Mouse (Mus musculus): ENCODE results near the gene Mill2. TPM values are rescaled to one million over a fixed set of nuclear protein-coding genes. Genes with fewer than 3 reads are reported as not detected.

Mill2 gene
- polyA plus RNA-seq, 1 experiment: 2.0 TPM

GRCm38 (mm10) chr7:18883991-18884744 lies 44.4 kb downstream of the Mill2 start:
- 63% methylated on average over 9 of the region's 9 CpGs for WGBS
- Histone ChIP-seq H3K4me3 (replicated peaks; ENCODE audit: insufficient read depth, low read depth, low read length) (no peak overlapping the region), H3K27ac (ENCODE audit: insufficient read depth, low read length) (no peak overlapping the region), H3K27me3 (ENCODE audit: control insufficient read depth, insufficient read depth, low read length) (no peaks in the 10 kb centered on the region), H3K4me1 (ENCODE audit: control insufficient read depth, insufficient read depth, low read length) (no peaks in the 10 kb centered on the region)
- no peak for DNase-seq
- no peak for TF ChIP-seq POLR2A (IDR thresholded peaks at IDR 0.05; ENCODE audit: borderline replicate concordance, insufficient read depth, low read length)
- TF ChIP-seq CTCF (IDR thresholded peaks at IDR 0.05; ENCODE audit: borderline replicate concordance, insufficient read depth, low read depth, low read length): no peak

- no peak overlapping the region for H3K27ac ChIP-seq (ENCODE audit: insufficient read depth, low read length)
- 59% methylated on average over 13 of the region's 13 CpGs for WGBS
Measured at GRCm38 (mm10) chr7:18884745-18885422, 45.1 kb downstream of the Mill2 start.

GRCm38 (mm10) chr7:18886963-18887362 lies 47.2 kb downstream of the Mill2 start:
- DNase-seq: no peak
- H3K27ac ChIP-seq (ENCODE audit: insufficient read depth, low read length): no peak overlapping the region
- H3K4me3 ChIP-seq (replicated peaks; ENCODE audit: insufficient read depth, low read depth, low read length): no peak overlapping the region
- H3K4me1 ChIP-seq (ENCODE audit: control insufficient read depth, insufficient read depth, low read length): no peaks in the 10 kb centered on the region
- 90% methylated on average over 1 of the region's 1 CpGs for WGBS
- H3K27me3 ChIP-seq (ENCODE audit: control insufficient read depth, insufficient read depth, low read length): no peaks in the 10 kb centered on the region
- TF ChIP-seq CTCF (IDR thresholded peaks at IDR 0.05; ENCODE audit: borderline replicate concordance, insufficient read depth, low read depth, low read length) (no peak), POLR2A (IDR thresholded peaks at IDR 0.05; ENCODE audit: borderline replicate concordance, insufficient read depth, low read length) (no peak)

More at GRCm38 (mm10) chr7:18884745-18885422, 45.1 kb downstream of the Mill2 start:
- no peaks in the 10 kb centered on the region for H3K4me1 ChIP-seq (ENCODE audit: control insufficient read depth, insufficient read depth, low read length)
- H3K27me3 ChIP-seq (ENCODE audit: control insufficient read depth, insufficient read depth, low read length): no peaks in the 10 kb centered on the region
- TF ChIP-seq POLR2A (IDR thresholded peaks at IDR 0.05; ENCODE audit: borderline replicate concordance, insufficient read depth, low read length): no peak
- no peak for TF ChIP-seq CTCF (IDR thresholded peaks at IDR 0.05; ENCODE audit: borderline replicate concordance, insufficient read depth, low read depth, low read length)
- no peak for DNase-seq
- H3K4me3 ChIP-seq (replicated peaks; ENCODE audit: insufficient read depth, low read depth, low read length): no peak overlapping the region

GRCm38 (mm10) chr7:18890848-18891247 lies 51.1 kb downstream of the Mill2 start:
- H3K4me3 ChIP-seq (replicated peaks; ENCODE audit: insufficient read depth, low read depth, low read length): no peak overlapping the region
- H3K27me3 ChIP-seq (ENCODE audit: control insufficient read depth, insufficient read depth, low read length): no peaks in the 10 kb centered on the region
- peaks cover 4% of the 10 kb centered on the region; the same call in 1 of the 2 replicates for H3K4me1 ChIP-seq (ENCODE audit: control insufficient read depth, insufficient read depth, low read length)
- no peak for DNase-seq
- no peak for TF ChIP-seq POLR2A (IDR thresholded peaks at IDR 0.05; ENCODE audit: borderline replicate concordance, insufficient read depth, low read length)
- 92% methylated on average over 8 of the region's 8 CpGs for WGBS
- no peak overlapping the region for H3K27ac ChIP-seq (ENCODE audit: insufficient read depth, low read length)

- Histone ChIP-seq H3K4me1 (ENCODE audit: control insufficient read depth, insufficient read depth, low read length) (peaks cover 9% of the 10 kb centered on the region; the same call in 1 of the 2 replicates), H3K27me3 (ENCODE audit: control insufficient read depth, insufficient read depth, low read length) (no peaks in the 10 kb centered on the region), H3K4me3 (replicated peaks; ENCODE audit: insufficient read depth, low read depth, low read length) (peak overlapping the region; percentile 82), H3K27ac (ENCODE audit: insufficient read depth, low read length) (no peak overlapping the region)
- WGBS: 12% methylated on average over 33 of the region's 33 CpGs
- TF ChIP-seq POLR2A (IDR thresholded peaks at IDR 0.05; ENCODE audit: borderline replicate concordance, insufficient read depth, low read length): no peak
- TF ChIP-seq CTCF (IDR thresholded peaks at IDR 0.05; ENCODE audit: borderline replicate concordance, insufficient read depth, low read depth, low read length): peak; percentile 71
- peak; percentile 89 to 92 for DNase-seq
Measured at GRCm38 (mm10) chr7:18891872-18892599, 52.3 kb downstream of the Mill2 start.

GRCm38 (mm10) chr7:18893009-18893408 lies 53.2 kb downstream of the Mill2 start:
- peak overlapping the region; percentile 82 for H3K4me3 ChIP-seq (replicated peaks; ENCODE audit: insufficient read depth, low read depth, low read length)
- H3K27me3 ChIP-seq (ENCODE audit: control insufficient read depth, insufficient read depth, low read length): no peaks in the 10 kb centered on the region
- H3K4me1 ChIP-seq (ENCODE audit: control insufficient read depth, insufficient read depth, low read length): peaks cover 9% of the 10 kb centered on the region; the same call in 1 of the 2 replicates
- no peak overlapping the region for H3K27ac ChIP-seq (ENCODE audit: insufficient read depth, low read length)
- DNase-seq: peak; percentile 21 to 40
- TF ChIP-seq CTCF (IDR thresholded peaks at IDR 0.05; ENCODE audit: borderline replicate concordance, insufficient read depth, low read depth, low read length): no peak
- no peak for TF ChIP-seq POLR2A (IDR thresholded peaks at IDR 0.05; ENCODE audit: borderline replicate concordance, insufficient read depth, low read length)
- whole genome bisulfite sequencing: 22% methylated on average over 27 of the region's 27 CpGs

- Histone ChIP-seq H3K4me3 (replicated peaks; ENCODE audit: insufficient read depth, low read depth, low read length) (peak overlapping the region; percentile 82), H3K4me1 (ENCODE audit: control insufficient read depth, insufficient read depth, low read length) (peaks cover 9% of the 10 kb centered on the region; the same call in 1 of the 2 replicates), H3K27me3 (ENCODE audit: control insufficient read depth, insufficient read depth, low read length) (no peaks in the 10 kb centered on the region), H3K27ac (ENCODE audit: insufficient read depth, low read length) (no peak overlapping the region)
- peak; percentile 80 to 83 for DNase-seq
- TF ChIP-seq POLR2A (IDR thresholded peaks at IDR 0.05; ENCODE audit: borderline replicate concordance, insufficient read depth, low read length) (peak; percentile 31; the same call in 1 of the 2 replicates), CTCF (IDR thresholded peaks at IDR 0.05; ENCODE audit: borderline replicate concordance, insufficient read depth, low read depth, low read length) (no peak)
- WGBS: 2% methylated on average over 41 of the region's 41 CpGs
Measured at GRCm38 (mm10) chr7:18893651-18894430, 54.1 kb downstream of the Mill2 start.
